Mouse (Mus musculus) stomach, postnatal 0 days (tissue): ENCODE results near the gene Flad1. TPM values are rescaled to one million over a fixed set of nuclear protein-coding genes. Genes with fewer than 3 reads are reported as not detected.
"Not testable (repeated sequence)": the region's sequence is repeated elsewhere in the genome, so short reads cannot be mapped to it uniquely, and the experiment has no call there.

ENCODE experiments used
- ATAC-seq: fragments of 200-750 bp; cut with Nextera tagmentation; 2 replicates; pipeline ENCODE4 v1.8.0; 2017; ENCODE audit not compliant: low FRiP score, low TSS enrichment
- DNase-seq: peaks from one replicate; pipeline ENCODE4 v3.0.0-alpha.2; 2016; ENCODE audit warnings: low spot score
- H3K27ac ChIP-seq: fragments of 300-500 bp; sonication (generic); replicated peaks from 2 replicates; pipeline ENCODE4 v1.5.1; 2014; ENCODE audit warnings: mild to moderate bottlenecking, control low read depth
- H3K27me3 ChIP-seq: fragments of 300-500 bp; sonication (generic); 2 replicates; pipeline ENCODE4 v1.6.1; 2014; ENCODE audit warnings: low read length; ENCODE audit not compliant: control insufficient read depth, insufficient read depth
- H3K36me3 ChIP-seq: fragments of 300-500 bp; sonication (generic); 2 replicates; pipeline ENCODE4 v1.6.1; 2014; ENCODE audit warnings: low read length, mixed read lengths; ENCODE audit not compliant: control insufficient read depth, insufficient read depth
- H3K4me1 ChIP-seq: fragments of 300-500 bp; sonication (generic); replicated peaks from 2 replicates; pipeline ENCODE4 v1.6.1; 2014; ENCODE audit warnings: antibody characterized with exemption; ENCODE audit not compliant: control insufficient read depth, insufficient read depth
- H3K4me2 ChIP-seq: fragments of 300-500 bp; sonication (generic); replicated peaks from 2 replicates; pipeline ENCODE4 v1.6.1; 2014; ENCODE audit warnings: low read depth, mild to moderate bottlenecking, control low read depth, moderate library complexity
- H3K4me3 ChIP-seq: fragments of 300-500 bp; sonication (generic); 2 replicates; pipeline ENCODE4 v1.5.1; 2014; ENCODE audit warnings: low read depth, low read length, control low read depth
- H3K9ac ChIP-seq: fragments of 300-500 bp; sonication (generic); 2 replicates; pipeline ENCODE4 v1.6.1; 2014; ENCODE audit warnings: mild to moderate bottlenecking, low read length, control low read depth, mixed read lengths
- H3K9me3 ChIP-seq: fragments of 300-500 bp; sonication (generic); 2 replicates; pipeline ENCODE4 v1.6.1; 2016; ENCODE audit warnings: low read length; ENCODE audit not compliant: control insufficient read depth
- CTCF ChIP-seq: IDR thresholded peaks from 2 replicates; pipeline ENCODE4 v1.5.1; 2016; ENCODE audit warnings: antibody characterized with exemption, low read depth, mild to moderate bottlenecking, moderate library complexity
- EP300 ChIP-seq: optimal IDR thresholded peaks from 2 replicates; pipeline ENCODE3; 2016; ENCODE audit warnings: antibody characterized with exemption
- WGBS: fragments of 180-500 bp; shearing (Covaris S2); extraction: QIAGEN DNeasy Blood & Tissue Kit; methylation state at CpG from one replicate; pipeline ENCODE4 v1.1.7; 2014; 5-methylcytosine and 5-hydroxymethylcytosine counted together
- polyA plus RNA-seq: library from polyadenylated mRNA; unstranded; fragments of >200 nt; fragmentation: Nextera tagmentation; extraction: Ambion mirVana; gene quantifications from 2 replicates; pipeline ENCODE4 v1.2.1, GENCODE M21; 2015

Flad1 gene
- polyA plus RNA-seq, 1 experiment from 2014 or later: 20.9 TPM

DNA sequence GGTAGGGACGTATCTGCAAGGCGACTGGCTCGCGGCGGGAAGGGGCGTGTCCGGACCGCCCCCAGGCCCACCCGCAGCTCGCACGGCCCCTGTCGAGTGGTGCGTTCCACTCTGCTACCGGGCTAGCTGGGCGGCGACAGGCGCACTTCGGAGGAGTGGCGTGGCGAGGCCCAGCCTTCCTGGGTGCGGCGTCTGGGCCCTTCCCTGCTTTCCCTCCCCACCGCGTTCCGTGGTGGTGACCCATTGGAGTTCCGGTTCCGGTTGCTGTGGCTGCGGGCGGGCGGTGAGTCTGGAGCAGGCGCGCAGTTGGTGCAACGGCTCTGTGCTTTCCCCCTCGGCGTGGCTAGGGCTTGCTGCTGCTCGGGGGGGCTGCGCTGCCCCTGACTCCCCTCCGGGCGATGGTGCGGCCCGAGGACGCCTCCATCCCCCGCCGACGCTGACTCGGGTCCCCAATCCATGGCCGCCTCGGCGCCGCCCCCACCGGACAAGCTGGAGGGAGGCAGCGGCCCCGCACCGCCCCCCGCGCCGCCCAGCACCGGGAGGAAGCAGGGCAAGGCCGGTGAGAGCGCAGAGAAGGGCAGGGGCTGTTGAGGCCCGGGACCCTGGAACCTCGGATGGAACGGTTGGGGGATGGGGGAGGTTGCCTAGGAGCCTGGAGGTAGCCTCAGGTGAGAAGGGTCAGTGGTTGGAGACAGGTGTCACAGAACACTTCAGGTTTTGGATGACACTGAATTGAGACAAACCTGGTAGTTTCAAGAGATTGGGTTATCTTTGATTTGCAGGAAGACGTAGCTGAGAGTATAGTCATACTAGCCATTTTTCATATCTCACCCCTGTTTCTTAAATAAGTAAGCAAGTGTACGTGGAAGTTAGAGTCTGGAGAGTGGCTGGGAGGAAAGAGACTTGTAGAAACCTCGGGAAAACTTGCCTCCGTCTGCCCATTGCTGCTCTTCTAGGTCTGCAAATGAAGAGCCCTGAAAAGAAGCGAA lies 18.8 kb upstream of the Flad1 start, which contains the start of gene Pygo2:
Pygo2 (plus strand) TSS at position 44 of the 989 bp plus-strand sequence.
- WGBS: 2% methylated on average over 67 of the region's 68 CpGs
- TF ChIP-seq EP300 (no peak), CTCF (peak; percentile 36; the same call in 1 of the 2 replicates)
- Histone ChIP-seq H3K36me3 (peaks cover 9% of the 10 kb centered on the region), H3K4me3 (peak within 1 kb of the TSS; percentile 94), H3K27me3 (no peaks in the 10 kb centered on the region), H3K4me1 (peaks cover 4% of the 10 kb centered on the region), H3K9me3 (no peaks in the 10 kb centered on the region), H3K27ac (peak within 1 kb of the TSS; percentile 91), H3K4me2 (peak within 1 kb of the TSS; percentile 88), H3K9ac (peak within 1 kb of the TSS; percentile 94)
- DNase-seq (peak; percentile 98), ATAC-seq (peak; percentile 98)

DNA sequence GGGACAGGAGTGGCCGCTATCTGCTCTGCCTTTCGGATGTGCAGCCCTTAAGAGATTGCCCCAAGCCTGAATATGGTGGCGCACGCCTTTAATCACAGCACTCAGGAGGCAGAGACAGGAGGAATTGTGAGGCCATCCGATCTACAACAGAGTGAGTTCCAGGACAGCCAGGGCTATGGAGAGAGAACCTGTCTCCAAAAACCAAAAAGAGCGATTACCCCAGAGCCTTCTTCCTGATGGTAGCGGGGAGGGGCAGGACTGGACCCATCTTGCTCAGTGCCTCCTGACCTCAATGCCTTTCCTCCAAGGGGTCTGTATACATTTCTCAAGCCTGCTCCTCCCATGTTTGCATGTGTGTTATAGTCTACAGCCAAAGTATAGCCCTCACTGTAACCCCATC lies 17.4 kb upstream of the Flad1 start:
- 86% methylated on average over 7 of the region's 7 CpGs for WGBS
- DNase-seq, H3K27ac ChIP-seq, H3K9ac ChIP-seq, H3K4me1 ChIP-seq, H3K27me3 ChIP-seq, ATAC-seq, H3K4me2 ChIP-seq, H3K4me3 ChIP-seq, H3K9me3 ChIP-seq: not testable (repeated sequence)
- peaks cover 17% of the 10 kb centered on the region for H3K36me3 ChIP-seq

DNA sequence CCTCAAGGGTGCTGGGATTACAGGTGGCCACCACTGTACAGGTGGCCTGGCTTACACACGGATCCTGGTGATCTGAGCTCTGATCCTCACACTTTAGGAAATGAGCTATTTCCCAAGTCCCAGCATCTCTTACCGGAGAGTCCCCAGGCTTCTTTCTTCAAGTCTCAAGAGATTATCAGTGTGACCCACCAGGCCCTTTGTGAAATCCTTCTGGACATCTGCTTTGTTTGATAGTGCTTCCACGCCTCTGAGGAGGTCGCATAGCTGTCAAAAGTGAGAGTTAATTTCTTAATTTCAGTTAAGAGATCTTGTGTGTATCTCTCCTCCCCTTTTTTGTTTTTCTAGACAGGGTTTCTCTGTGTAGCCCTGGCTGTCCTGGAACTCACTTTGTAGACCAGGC lies 14.2 kb upstream of the Flad1 start:
- Histone ChIP-seq H3K4me3 (no peak overlapping the region), H3K4me1 (peaks cover 2% of the 10 kb centered on the region), H3K36me3 (peaks cover 14% of the 10 kb centered on the region), H3K9me3 (no peaks in the 10 kb centered on the region), H3K9ac (no peak overlapping the region), H3K27ac (no peak overlapping the region), H3K27me3 (no peaks in the 10 kb centered on the region), H3K4me2 (no peak overlapping the region)
- ATAC-seq: no peak
- 91% methylated on average over 4 of the region's 4 CpGs for WGBS
- DNase-seq: no peak
- TF ChIP-seq CTCF: no peak

DNA sequence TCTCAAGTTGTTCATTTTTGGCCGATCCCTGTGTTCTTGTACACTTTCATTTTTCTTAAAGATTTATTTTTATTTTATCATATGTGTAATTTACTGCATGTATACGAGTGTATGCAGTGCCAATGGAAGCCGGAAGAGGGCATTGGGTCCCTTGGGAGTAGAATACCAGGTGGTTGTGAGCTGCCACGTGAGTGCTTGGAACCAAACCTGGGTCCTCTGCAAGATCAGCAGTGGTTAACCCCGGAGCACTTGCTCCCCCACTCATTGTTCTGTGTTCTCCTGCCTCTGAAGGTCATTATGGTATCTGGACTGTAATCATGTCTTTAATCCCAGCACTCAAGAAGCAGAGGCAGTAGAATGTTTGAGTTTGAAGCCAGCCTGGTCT lies 13.5 kb upstream of the Flad1 start:
- Histone ChIP-seq H3K27me3 (no peaks in the 10 kb centered on the region), H3K4me1 (peaks cover 6% of the 10 kb centered on the region), H3K9me3 (no peaks in the 10 kb centered on the region), H3K36me3 (peaks cover 14% of the 10 kb centered on the region), H3K4me3 (no peak overlapping the region), H3K9ac (no peak overlapping the region), H3K4me2 (no peak overlapping the region), H3K27ac (no peak overlapping the region)
- no peak for DNase-seq
- TF ChIP-seq EP300: no peak
- TF ChIP-seq CTCF: no peak
- no peak for ATAC-seq
- 72% methylated on average over 5 of the region's 5 CpGs for WGBS

DNA sequence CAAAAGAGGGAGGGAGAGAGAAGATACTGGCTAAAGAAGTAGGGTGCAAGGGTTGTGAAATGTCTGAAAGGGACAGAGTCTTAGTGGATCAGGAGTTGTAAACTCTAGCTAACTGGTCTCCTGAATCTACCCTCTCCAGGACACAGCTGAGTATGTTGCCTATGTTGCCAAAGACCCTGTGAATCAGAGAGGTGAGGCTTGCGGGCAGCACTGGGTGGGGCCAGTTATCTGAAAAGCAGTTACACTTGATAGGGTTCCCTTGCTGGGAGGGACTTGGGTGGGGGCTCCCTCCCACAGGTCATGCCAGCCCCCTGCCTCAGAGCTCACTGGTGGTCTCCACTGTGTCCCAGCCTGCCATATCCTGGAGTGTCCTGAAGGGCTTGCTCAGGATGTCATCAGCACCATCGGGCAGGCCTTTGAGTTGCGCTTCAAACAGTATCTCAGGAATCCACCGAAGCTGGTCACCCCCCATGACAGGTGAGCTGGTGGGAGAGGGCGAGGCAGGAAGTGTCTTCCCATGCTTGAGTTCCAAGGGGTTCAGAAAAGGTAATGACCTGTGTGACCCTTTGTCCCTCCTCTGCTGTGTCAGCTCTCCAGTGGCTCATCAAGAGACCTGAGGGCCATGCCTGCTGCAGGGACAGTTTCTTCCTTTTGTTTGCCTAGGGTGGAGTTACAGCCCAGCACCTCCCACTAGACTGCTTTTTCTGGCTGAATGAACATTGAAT lies 12.9 kb upstream of the Flad1 start:
- no peak overlapping the region for H3K27ac ChIP-seq
- H3K27me3 ChIP-seq: no peaks in the 10 kb centered on the region
- no peak overlapping the region for H3K4me3 ChIP-seq
- H3K9me3 ChIP-seq: no peaks in the 10 kb centered on the region
- WGBS: 69% methylated on average over 5 of the region's 5 CpGs
- no peak for DNase-seq
- H3K4me1 ChIP-seq: peaks cover 6% of the 10 kb centered on the region
- H3K9ac ChIP-seq: no peak overlapping the region
- H3K4me2 ChIP-seq: no peak overlapping the region
- H3K36me3 ChIP-seq: peaks cover 14% of the 10 kb centered on the region
- ATAC-seq: no peak
- TF ChIP-seq CTCF (no peak), EP300 (no peak)
